Mouse (Mus musculus) ES-Bruce4 (cell line): ENCODE results near the gene Nbl1.

Experiments used
- CTCF ChIP-seq: IDR thresholded peaks from one replicate; pipeline ENCODE4 v1.8.1; 2011; ENCODE audit warnings: low read depth, low read length
- EP300 ChIP-seq: IDR thresholded peaks from 2 replicates; pipeline ENCODE4 v1.6.1; 2011; ENCODE audit warnings: low read depth, low read length; ENCODE audit not compliant: insufficient read depth
- POLR2A ChIP-seq: IDR thresholded peaks from one replicate; pipeline ENCODE4 v1.8.1; 2011; ENCODE audit warnings: low read length; ENCODE audit not compliant: insufficient read depth

GRCm38 (mm10) chr4:139059569-139059968 lies 33.2 kb downstream of the Nbl1 start:
- no peak for TF ChIP-seq EP300
- no peak for TF ChIP-seq POLR2A
- no peak for TF ChIP-seq CTCF
